Mouse (Mus musculus) kidney, postnatal 36 days (tissue): ENCODE results near the gene Scn3b.

Experiments used
- DNase-seq, 2 experiments: peaks; one replicate each; pipeline ENCODE4 v3.0.0; 2021 to 2022; ENCODE audit warnings: mixed read lengths in 2 of 2

Gene Scn3b

DNA sequence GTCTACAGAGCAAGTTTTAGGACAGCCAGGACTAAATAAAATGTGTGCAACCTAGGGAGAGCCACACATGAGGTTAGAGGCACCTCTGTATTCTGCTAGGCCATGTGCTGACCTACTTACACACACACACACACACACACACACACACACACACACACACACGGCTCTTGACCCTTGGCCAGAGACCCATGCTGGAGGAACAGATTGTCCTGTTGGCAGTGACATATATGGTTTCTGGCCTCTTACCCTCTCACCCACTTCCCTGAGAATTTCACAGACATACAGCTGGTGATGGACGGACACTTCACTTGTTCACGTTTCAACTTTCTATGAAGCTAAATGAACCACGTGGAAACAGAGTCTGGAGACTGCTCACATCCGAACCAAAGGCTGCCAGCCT is 49.8 kb downstream of the Scn3b start:
- peak; percentile 30 to 45 for DNase-seq

DNA sequence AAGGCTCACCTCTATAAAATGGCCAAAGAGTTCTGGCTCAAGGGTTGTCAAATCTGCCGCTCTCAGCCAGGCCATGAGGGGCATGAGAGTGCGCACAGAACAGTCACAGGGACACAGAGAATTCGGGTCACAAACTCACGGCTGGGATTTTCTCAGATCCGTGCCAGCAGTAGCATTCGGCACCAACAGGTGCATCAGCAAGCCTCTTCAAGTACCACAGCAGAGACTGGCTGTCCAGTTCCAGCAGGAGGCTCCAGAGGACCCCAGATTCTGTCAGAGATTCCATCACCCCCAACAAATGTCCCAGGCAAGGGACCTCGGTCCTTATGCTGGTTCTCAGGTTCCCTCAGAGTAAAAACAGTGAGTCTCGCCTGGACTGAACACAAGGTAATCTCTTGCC is 51.4 kb downstream of the Scn3b start:
- DNase-seq, result no peak

DNA sequence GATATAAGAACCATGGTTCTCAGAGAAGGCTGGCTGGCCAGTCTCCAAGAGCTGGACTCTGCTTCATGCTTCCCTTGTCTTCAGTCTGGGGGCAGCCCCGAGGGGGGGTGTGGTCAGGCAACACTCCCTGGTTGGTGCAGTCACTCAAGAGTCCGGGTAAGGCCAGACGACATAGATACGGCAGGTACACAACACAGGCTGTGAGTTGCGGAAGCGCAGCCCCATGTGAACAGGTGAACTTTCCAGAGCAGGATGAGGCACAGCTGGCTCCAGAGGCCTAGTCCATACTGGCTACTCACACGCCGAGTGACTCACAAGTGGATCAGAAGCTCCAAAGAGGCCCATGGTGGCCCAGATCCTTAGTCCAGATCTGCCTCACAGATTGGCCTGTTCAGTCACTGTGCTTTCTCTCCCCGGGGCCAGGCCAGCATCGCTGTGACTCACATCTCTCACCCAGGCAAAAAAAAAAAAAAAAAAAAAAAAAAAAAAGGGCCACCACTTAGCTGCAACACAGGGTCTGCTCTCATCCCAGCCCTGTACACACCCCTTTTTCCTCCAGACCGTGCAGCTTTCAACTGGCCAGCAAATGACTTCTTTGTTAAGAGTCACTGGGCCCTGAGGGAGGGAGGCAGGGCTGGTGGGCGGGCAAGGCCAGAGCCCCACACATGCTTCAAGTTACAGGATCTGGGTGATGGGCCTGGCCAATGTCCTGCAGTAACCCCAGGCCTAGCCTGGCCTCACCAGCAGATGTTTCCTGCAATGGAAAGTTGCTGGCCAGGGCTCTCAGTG is 52.1 kb downstream of the Scn3b start:
- peak; percentile 83 to 85 for DNase-seq

DNA sequence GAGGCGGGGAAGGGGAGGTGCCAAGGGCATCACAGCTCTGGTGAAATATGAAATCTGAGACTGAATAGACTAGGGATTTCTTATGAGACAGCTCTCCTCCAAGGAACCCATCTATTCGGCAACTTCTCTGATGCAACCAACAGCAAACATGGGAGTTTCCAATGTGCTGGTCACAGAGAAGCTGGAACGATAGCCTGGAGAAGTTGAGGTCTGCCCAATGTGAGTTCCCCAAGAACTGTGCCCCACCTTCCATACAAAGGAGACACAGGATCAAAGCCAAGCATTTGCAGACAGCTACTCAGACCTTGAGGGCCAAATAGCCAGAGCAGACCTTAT is 52.6 kb downstream of the Scn3b start:
- DNase-seq, result no peak

DNA sequence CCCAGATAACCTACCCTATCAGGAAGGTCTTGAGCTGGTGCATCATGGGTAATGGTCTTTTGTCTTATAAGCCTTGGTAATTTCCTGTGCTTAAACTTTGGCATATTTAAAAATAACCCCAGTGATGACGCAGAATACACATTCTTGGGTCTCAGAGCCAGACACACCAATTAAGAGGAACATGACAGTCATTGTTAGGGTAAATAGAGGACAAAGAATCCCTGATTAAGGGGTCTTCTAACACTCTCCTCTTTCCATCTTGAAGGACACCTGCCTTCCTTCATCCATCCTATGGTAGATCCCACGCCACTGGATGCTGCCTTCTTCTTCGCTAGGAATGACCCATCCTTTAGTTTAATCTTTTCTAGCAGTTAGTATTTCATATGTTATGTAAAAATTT is 53.4 kb downstream of the Scn3b start:
- DNase-seq, result no peak

DNA sequence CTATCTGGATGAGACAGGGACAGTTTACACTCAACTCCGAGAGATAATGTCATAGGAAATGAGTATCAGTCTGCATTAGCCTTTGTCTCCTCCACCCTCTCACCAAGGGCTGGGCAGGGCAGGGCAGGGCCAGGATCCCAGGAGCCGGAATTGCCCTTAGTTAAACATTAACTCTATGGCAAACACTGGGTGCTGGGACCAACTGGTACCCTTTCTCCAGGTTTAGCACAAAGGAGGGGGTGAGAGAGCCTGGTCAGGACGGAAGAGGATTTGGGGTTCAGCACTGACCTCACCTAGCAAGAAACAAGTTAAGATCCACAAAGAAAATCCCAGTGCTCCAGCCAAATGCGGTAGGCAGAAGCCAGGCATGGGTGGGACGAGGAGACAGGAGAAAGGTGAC is 54.2 kb downstream of the Scn3b start:
- peak; percentile 49 to 71 for DNase-seq

DNA sequence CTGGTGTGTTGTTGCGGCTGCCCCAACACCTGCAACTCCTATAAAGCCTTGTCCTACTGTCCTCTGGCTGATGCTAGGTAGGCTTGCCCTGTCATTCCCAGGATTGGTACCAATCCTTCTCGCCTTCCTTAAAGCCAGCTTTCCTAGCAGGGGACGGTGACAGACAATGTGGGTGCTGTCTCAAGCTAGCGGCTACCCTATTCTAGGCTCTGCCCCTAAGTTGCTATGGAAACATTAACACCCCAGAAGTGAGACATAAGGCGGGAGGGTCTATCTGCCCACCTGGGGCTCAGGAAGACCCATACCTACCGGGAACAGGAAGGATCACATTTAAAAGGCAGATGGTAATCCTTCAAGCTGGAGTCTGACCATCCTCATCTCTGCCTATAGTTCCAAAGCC is 54.8 kb downstream of the Scn3b start:
- no peak for DNase-seq

DNA sequence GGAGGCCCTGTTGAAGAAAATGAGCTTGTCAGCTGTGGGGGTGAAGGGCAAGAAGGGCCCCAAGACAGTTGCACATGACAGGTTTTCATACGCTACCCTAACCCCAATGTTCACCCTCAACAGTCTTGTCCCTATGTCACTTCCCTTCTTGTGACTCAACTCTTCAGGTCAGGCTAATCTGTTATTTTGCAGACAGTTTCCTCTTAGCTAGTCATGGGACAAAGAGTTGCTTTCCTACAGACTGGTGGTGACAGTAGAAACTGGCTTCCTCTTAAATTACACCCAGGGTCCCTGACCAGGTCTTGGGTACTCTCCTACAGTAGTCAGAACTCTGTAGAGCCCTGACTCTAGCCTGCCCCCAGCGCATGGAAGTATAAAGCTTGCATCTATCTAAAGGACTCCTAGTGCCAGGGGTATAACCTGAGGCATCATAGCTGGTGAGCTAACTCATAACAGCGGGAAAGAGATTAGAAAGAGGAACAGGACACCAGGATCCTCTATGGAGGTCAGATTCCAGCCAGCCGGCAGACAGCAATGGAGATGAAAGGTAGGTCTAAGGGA is 55.3 kb downstream of the Scn3b start:
- no peak for DNase-seq

DNA sequence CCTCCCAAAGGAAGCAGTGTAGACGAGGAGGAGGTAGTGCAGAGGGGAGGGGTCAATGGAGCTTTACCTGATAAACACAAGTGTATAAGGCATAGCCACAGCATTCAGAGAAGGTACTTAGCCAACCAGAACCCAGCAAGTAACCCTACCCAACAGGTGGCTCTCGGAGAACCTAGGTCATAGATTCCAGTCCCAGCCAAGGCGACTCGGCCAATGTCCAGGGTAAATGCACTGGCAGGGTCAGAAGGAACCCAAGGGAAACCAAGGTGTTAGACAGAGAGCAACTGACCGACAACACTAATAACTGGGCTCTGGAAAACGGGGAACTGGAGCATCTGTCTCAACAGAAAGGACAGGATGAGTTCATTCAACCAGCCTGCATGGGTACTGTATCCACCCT is 55.8 kb downstream of the Scn3b start:
- DNase-seq, result no peak

DNA sequence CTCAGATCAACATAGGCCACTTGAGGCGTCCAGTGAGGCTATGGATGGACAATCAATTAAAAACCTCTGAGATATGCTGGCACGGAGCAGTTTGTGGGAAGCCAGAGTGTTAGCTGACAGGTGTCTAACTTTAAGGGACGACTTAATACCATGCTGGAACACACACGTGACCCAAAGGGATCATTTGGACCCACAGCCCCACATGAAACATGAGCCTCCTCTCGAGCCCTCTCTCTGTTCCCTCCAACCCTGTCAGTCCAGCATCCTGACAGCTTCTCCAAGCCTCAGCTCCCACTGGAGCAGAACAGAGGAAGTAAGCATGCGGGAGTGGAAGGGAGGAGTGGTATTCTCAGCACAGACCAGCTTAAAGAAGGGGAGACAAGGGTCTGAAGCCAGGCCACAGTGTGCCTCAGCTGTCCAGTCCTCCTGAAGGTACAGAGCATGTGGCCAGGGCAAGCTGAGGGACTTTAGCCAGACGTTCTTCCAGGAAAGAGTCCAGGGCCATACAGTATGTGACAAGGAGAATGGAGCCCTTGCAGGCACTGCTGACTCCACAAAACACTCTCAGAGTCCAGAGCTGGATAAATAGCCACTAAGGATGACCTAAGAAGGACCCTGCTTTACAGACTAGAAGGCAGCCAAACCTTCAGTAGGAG is 57.4 kb downstream of the Scn3b start:
- no peak for DNase-seq

DNA sequence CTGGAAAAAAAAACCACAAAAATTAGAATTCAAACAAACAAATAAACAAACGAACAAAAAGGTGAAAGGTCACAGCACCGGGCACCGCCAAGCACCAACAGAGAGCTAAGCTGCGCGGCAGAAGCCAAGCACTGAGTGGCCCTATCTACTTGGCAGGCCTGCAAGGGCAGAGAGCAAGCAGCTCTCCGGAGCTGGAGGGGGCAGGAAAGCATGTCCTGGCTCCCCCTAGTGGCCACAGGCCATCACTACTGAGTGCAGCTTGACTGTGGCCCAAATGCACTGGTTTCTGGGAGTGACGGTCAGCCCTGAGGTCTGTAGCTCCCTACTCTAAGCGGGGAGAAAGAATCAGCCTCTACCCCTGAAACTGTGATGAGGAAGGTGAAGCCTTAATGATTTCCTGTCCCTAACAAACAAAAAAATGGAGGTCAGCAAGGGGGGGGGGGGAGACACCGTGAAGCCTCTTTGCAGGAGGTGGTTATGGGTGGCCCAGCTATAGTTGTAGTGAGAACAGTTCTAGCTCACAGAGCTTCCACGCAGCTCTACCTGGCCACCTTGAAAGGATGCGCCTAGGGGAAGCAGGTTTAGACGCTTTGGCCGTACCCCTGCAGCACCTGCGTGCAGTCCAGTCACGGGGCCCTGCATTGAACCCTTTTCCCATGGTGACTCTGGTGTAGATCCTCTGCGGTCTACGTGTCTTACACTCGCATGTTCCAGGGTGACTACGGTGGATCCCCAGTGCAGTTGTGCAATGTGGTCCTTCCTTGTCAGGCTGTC is 61.8 kb downstream of the Scn3b start:
- peak; percentile 93 to 94 for DNase-seq

DNA sequence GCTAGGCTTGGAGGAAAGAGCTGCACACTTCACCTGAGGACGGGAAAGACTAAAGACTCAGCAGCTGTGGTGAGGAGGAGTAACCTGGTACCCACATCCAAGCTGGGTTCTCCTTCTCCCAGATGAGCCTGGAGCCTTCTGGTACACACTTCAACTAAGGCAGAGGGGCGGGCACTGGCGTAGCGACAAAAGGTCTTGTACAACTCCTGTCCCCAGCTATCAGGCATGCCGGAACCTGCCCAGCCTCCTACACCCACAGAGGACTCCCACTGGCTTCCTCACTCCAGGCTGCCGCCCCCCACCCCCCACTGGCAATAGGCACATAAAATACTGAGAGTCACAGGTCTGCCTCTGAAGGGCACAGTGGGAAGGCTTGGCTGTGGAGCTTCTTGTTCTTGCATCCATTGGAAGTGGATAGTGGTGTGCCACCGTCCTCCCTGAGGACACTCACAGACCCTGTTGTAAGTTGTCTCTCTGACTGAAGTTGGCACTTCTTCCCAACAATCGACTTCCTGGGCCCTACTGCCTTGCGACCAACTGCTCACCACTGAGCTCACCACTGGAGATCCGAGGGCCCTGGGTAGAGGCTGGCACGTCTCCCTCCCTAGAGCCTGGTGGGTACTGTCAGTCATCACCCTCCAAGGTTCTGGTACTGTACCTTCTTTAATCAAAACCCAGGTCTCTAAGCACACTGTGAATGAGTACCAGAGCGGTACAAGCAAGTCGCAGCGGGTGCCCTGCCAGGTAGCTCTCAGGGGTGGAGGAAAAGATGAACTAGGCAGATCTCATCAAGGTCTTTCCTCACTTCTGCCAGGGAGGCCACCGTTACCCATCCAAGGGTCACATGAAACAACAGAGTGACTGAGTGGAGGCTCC is 62.6 kb downstream of the Scn3b start:
- no peak for DNase-seq

DNA sequence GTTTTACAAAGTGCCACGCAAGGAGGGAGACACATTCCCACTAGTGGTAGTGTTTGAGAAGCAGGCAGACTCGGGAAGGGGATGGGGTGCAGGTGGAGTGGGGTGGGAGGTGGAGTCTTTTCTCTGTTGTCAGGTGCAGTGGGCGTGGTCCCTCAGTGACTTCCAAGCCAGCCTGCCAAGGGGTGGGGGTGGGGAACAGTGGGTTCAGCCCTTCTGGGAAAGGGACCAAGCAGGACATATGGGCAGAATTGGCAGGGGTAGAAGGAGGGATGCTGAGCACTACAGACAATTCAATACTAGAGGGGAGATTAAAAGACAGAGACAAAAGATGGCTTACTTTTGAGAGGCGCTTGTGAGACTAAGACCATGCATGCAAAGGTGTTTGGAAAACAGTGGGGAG is 63.3 kb downstream of the Scn3b start:
- no peak for DNase-seq

DNA sequence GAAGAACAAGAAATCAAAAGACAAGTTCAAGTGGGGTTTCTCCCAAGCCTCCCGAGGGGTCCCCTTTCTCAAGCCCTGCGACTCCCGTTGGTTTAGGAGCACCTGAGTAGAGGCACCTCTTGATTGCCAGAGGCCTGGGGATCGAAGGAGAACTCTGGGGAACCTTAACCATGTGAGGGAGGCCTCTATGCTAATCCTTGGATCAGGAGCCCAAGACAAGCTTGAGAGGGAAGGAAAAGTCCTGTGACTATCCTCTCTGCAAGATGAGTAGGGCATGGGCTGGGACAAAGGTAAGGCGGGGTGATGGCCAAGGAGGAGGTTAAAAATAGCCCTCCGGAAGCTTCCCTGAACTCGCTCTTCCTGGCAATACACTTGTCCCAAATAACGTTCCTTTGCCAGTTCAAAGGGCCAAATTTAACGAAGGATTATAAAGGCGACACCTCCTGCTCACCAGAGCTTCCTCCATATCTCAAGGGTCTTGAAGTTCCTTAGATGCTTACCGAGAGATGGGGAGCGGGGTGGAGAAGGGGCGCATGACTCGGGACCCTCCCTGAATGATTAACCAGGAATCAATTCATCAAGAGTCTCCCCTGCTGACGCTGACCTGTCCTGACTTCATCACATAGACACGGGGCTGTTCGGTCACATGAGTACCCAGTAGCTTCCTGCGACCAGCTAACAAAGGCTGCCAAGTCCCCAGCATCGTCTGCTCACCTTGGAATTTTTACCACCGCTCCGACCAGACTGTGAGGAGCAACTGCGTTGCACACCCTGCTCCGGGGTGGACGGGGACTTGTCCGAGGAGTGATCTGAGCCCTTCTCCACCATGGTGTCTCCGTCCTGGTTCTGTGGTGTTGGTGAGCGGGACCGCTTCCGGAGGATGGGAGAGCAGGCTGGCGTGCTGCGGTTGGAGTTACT is 64.0 kb downstream of the Scn3b start:
- peak in 1 of 2 experiments; percentile 30 for DNase-seq

DNA sequence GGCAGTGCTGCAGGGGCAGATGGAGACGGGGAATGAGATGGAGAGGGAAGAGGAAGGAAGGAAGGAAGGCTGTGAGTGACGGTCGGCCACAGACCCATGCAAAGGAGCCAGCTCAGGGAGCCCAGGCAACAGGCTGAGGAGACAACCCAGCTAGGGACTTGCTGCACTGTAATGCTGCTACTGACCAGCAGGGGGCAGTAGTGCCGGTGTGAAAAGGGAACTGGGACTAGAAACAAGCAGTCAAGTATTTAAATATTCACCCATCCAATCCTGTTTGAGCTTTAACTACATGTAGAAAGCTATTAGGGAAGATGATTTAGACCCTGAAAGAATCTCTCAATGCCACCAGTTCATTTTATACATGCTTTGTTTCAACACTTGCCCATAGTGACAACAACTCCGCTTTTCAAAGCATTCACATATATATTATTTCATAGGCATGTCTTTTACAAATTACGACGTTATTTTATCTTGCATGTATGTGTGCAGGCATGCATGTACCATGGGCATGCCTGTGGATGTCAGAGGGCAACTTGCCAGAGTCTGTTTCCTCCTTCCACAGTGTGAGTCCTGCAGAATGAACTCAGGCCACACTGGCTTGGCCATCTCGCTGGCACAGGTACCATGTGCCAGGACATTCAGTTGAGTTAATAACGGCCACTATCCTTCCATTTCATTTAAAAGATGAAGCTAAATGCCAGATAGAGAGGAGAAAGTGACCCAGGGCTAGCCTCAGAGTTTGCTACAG is 64.8 kb downstream of the Scn3b start:
- DNase-seq, result peak; percentile 57 to 89

DNA sequence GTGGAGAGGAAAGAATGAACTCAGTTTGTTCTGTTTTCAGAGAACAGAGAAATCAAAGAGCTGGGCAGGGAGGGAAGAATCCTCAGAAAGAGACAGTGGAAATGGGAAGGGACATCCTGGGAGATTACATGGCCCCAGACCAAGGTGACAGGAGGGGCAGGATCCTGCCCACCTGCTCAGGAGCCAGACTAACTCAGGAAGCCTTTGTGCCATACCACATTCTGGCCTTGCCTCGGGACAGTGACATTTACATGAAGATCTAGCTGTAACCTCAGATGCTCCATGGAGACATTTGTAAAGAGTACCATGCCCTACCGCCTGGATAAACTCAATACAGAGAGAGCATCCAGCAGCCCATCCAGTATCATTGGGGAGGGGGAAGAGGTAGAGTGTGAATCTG is 65.6 kb downstream of the Scn3b start:
- DNase-seq, result no peak

DNA sequence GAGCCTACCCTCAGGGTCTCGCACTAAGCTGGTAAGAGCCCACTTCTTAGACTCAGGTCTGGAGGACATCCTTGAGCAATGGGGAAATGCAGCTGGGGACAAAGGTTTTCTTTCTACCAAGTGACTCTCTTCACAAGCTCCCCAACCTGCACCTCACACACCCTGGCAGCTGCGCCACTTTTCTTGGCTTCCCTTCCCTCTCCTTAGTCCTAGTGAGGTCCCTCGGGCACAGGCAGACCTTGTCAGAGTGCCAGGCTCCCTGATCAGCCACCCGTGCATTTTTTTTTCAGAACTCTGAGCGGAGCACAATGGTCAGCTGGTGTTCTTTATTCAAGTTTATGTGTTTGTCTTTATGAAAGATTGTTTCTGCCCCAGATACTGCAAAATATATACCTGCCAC is 67.7 kb downstream of the Scn3b start:
- peak; percentile 92 for DNase-seq

DNA sequence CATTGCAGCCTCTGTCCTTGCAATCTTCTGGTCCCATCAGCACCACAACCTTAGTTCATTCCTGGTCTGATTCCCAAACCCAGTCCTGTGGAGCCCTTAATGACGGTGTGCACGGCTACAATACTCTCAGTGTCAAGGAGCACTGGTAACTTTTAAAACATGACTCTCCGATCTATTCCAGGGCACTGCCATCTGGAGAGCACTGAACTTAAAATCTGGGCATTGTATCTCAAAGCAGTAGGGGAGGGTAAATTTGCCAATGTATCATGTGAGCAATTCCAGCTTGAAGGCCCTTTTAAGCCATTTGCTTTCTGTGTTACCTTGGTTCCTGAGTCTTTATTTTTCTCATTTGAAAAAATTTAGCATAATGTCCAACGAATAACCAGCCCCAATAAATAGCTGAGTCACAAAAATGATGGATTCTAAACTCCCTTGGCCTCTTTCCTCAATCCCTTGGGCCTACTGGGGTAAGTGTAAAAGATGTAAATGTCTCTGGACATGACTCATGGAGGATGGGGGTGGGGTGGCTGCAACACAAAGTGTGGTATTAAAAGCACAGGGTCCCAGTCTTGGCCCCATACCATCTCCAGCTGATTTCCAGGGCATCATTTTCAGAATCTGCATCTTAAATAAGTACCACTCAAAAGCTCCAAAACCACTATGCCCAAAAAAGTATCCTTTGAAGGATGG is 68.3 kb downstream of the Scn3b start:
- DNase-seq, result no peak

DNA sequence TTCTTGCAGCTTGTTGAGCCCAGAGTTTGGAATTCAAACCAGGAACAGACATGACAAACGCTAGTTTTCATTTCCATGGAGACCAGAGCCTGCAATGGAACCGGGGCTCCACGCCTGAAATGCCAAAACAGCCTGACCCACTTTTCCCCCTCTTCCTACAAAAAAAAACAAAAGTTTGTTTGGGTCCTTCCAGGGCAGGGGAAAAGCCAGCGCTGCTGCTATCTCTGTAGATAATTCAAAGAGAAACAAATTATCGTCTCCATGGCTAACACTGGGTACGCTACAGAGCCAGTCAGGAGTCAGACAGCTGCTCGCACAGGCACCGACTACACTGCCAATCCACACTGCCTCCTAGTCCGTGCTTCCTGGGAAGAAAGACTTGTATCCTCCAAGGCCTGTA is 70.6 kb downstream of the Scn3b start:
- DNase-seq, result no peak
